Mouse (Mus musculus): ENCODE measurements around the gene Tubg2. TPM values are rescaled to one million over a fixed set of nuclear protein-coding genes. Genes with fewer than 3 reads are reported as not detected.
"Not testable (repeated sequence)": the region's sequence is repeated elsewhere in the genome, so short reads cannot be mapped to it uniquely, and the experiment has no call there.

Gene Tubg2
- polyA plus RNA-seq, 1 experiment from 2014 or later = 0.12 TPM

- Histone ChIP-seq H3K9me3 (ENCODE audit: low read length) (no peaks in the 10 kb centered on the region), H3K27me3 (ENCODE audit: insufficient read depth, low read length) (peaks cover 13% of the 10 kb centered on the region), H3K4me1 (ENCODE audit: insufficient read depth) (peaks cover 1% of the 10 kb centered on the region; the same call in 1 of the 2 replicates), H3K9ac (replicated peaks) (no peak overlapping the region), H3K4me3 (ENCODE audit: low read depth, low read length) (no peak overlapping the region), H3K27ac (ENCODE audit: low read depth) (no peak overlapping the region), H3K4me2 (ENCODE audit: low read depth, low read length) (no peak overlapping the region), H3K36me3 (replicated peaks; ENCODE audit: insufficient read depth, low read length) (no peaks in the 10 kb centered on the region)
- DNase-seq (no peak), ATAC-seq (no peak)
- no peak for TF ChIP-seq EP300 (IDR thresholded peaks at IDR 0.05; ENCODE audit: low read depth)
- TF ChIP-seq CTCF (IDR thresholded peaks at IDR 0.05; ENCODE audit: low read depth) = no peak
- WGBS (ENCODE audit: insufficient replicate concordance) = 48% methylated on average over 2 of the region's 2 CpGs
These were observed 4.6 kb upstream of the Tubg2 start for GRCm38 (mm10) chr11:101151063-101151462.

- Histone ChIP-seq H3K9me3 (ENCODE audit: low read length) (no peaks in the 10 kb centered on the region), H3K9ac (replicated peaks) (no peak overlapping the region), H3K27me3 (ENCODE audit: insufficient read depth, low read length) (peaks cover 13% of the 10 kb centered on the region), H3K4me3 (ENCODE audit: low read depth, low read length) (no peak overlapping the region), H3K27ac (ENCODE audit: low read depth) (no peak overlapping the region), H3K4me1 (ENCODE audit: insufficient read depth) (peaks cover 3% of the 10 kb centered on the region; the same call in 1 of the 2 replicates), H3K36me3 (replicated peaks; ENCODE audit: insufficient read depth, low read length) (no peaks in the 10 kb centered on the region), H3K4me2 (ENCODE audit: low read depth, low read length) (no peak overlapping the region)
- no peak for DNase-seq
- WGBS (ENCODE audit: insufficient replicate concordance) = 67% methylated on average over 1 of the region's 1 CpGs
- TF ChIP-seq EP300 (IDR thresholded peaks at IDR 0.05; ENCODE audit: low read depth) (no peak), CTCF (IDR thresholded peaks at IDR 0.05; ENCODE audit: low read depth) (no peak)
- ATAC-seq = no peak
These were observed 2.9 kb upstream of the Tubg2 start for GRCm38 (mm10) chr11:101152825-101153224.

DNA sequence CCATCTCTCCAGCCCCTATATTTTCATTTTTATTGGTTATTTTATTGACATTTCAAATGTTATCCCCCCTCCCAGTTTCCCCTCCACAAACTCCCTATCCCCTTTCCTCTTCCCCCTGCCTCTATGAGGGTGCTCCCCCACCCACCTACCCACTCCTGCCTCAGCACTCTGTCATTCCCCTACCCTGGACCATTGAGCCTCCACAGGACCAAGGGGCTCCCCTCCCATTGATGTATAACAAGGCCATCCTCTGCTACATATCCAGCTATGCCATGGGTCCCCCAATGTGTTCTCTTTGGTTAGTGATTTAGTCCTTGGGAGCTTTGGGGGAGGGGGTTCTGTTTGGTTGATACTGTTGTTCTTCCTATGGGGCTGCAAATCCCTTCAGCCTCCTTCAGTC lies 1.1 kb upstream of the Tubg2 start:
- peaks cover 3% of the 10 kb centered on the region; the same call in 1 of the 2 replicates for H3K4me1 ChIP-seq (ENCODE audit: insufficient read depth)
- H3K9me3 ChIP-seq (ENCODE audit: low read length) = no peaks in the 10 kb centered on the region
- TF ChIP-seq EP300 (IDR thresholded peaks at IDR 0.05; ENCODE audit: low read depth) (no peak), CTCF (IDR thresholded peaks at IDR 0.05; ENCODE audit: low read depth) (no peak)
- no peak overlapping the region for H3K9ac ChIP-seq (replicated peaks)
- DNase-seq (no peak), ATAC-seq (no peak)
- no peak overlapping the region for H3K4me3 ChIP-seq (ENCODE audit: low read depth, low read length)
- H3K27ac ChIP-seq (ENCODE audit: low read depth) = no peak overlapping the region
- H3K36me3 ChIP-seq (replicated peaks; ENCODE audit: insufficient read depth, low read length) = no peaks in the 10 kb centered on the region
- no peak overlapping the region for H3K4me2 ChIP-seq (ENCODE audit: low read depth, low read length)
- H3K27me3 ChIP-seq (ENCODE audit: insufficient read depth, low read length) = peaks cover 13% of the 10 kb centered on the region

- TF ChIP-seq CTCF (IDR thresholded peaks at IDR 0.05; ENCODE audit: low read depth) = no peak
- ATAC-seq (no peak), DNase-seq (no peak)
- peaks cover 13% of the 10 kb centered on the region for H3K27me3 ChIP-seq (ENCODE audit: insufficient read depth, low read length)
- no peak overlapping the region for H3K4me3 ChIP-seq (ENCODE audit: low read depth, low read length)
- H3K4me1 ChIP-seq (ENCODE audit: insufficient read depth) = peaks cover 3% of the 10 kb centered on the region; the same call in 1 of the 2 replicates
- H3K36me3 ChIP-seq (replicated peaks; ENCODE audit: insufficient read depth, low read length) = no peaks in the 10 kb centered on the region
- H3K9ac ChIP-seq (replicated peaks) = no peak overlapping the region
- no peak overlapping the region for H3K4me2 ChIP-seq (ENCODE audit: low read depth, low read length)
- 67% methylated on average over 6 of the region's 6 CpGs for WGBS (ENCODE audit: insufficient replicate concordance)
- H3K9me3 ChIP-seq (ENCODE audit: low read length) = no peaks in the 10 kb centered on the region
- H3K27ac ChIP-seq (ENCODE audit: low read depth) = no peak overlapping the region
These were observed 556 bp upstream of the Tubg2 start for GRCm38 (mm10) chr11:101155151-101155550.

- 44% methylated on average over 5 of the region's 10 CpGs for WGBS (ENCODE audit: insufficient replicate concordance)
- peaks cover 34% of the 10 kb centered on the region for H3K27me3 ChIP-seq (ENCODE audit: insufficient read depth, low read length)
These were observed 4.4 kb downstream of the Tubg2 start for GRCm38 (mm10) chr11:101160151-101160550.

GRCm38 (mm10) chr11:101160981-101161505 lies 5.3 kb downstream of the Tubg2 start:
- 72% methylated on average over 6 of the region's 8 CpGs for WGBS (ENCODE audit: insufficient replicate concordance)
- Histone ChIP-seq H3K27me3 (ENCODE audit: insufficient read depth, low read length) (peaks cover 34% of the 10 kb centered on the region), H3K4me1 (ENCODE audit: insufficient read depth) (peaks cover 17% of the 10 kb centered on the region)
- not testable (repeated sequence) for H3K36me3 ChIP-seq (replicated peaks; ENCODE audit: insufficient read depth, low read length); H3K27ac ChIP-seq (ENCODE audit: low read depth); H3K9me3 ChIP-seq (ENCODE audit: low read length); ATAC-seq; H3K4me3 ChIP-seq (ENCODE audit: low read depth, low read length); H3K4me2 ChIP-seq (ENCODE audit: low read depth, low read length); H3K9ac ChIP-seq (replicated peaks); DNase-seq

More at GRCm38 (mm10) chr11:101160151-101160550, 4.4 kb downstream of the Tubg2 start:
- H3K4me3 ChIP-seq (ENCODE audit: low read depth, low read length); H3K36me3 ChIP-seq (replicated peaks; ENCODE audit: insufficient read depth, low read length); H3K4me2 ChIP-seq (ENCODE audit: low read depth, low read length); DNase-seq; H3K27ac ChIP-seq (ENCODE audit: low read depth); H3K9me3 ChIP-seq (ENCODE audit: low read length); H3K9ac ChIP-seq (replicated peaks); ATAC-seq: not testable (repeated sequence)
- H3K4me1 ChIP-seq (ENCODE audit: insufficient read depth) = peaks cover 14% of the 10 kb centered on the region

GRCm38 (mm10) chr11:101161551-101161950 lies 5.8 kb downstream of the Tubg2 start:
- TF ChIP-seq CTCF (IDR thresholded peaks at IDR 0.05; ENCODE audit: low read depth) = no peak
- TF ChIP-seq EP300 (IDR thresholded peaks at IDR 0.05; ENCODE audit: low read depth) = no peak
- no peaks in the 10 kb centered on the region for H3K9me3 ChIP-seq (ENCODE audit: low read length)
- H3K27ac ChIP-seq (ENCODE audit: low read depth) = no peak overlapping the region
- no peak overlapping the region for H3K9ac ChIP-seq (replicated peaks)
- H3K36me3 ChIP-seq (replicated peaks; ENCODE audit: insufficient read depth, low read length) = peaks cover 10% of the 10 kb centered on the region; the same call in 1 of the 2 replicates
- WGBS (ENCODE audit: insufficient replicate concordance) = 84% methylated on average over 15 of the region's 15 CpGs
- DNase-seq (no peak), ATAC-seq (no peak)
- peaks cover 14% of the 10 kb centered on the region for H3K4me1 ChIP-seq (ENCODE audit: insufficient read depth)
- H3K27me3 ChIP-seq (ENCODE audit: insufficient read depth, low read length) = peaks cover 37% of the 10 kb centered on the region
- no peak overlapping the region for H3K4me2 ChIP-seq (ENCODE audit: low read depth, low read length)
- no peak overlapping the region for H3K4me3 ChIP-seq (ENCODE audit: low read depth, low read length)

Data from liver, postnatal 0 days (tissue).